Mouse (Mus musculus) adrenal gland, postnatal 25 days (tissue): ENCODE data around the gene Olfr134. TPM values are rescaled to one million over a fixed set of nuclear protein-coding genes. Genes with fewer than 3 reads are reported as not detected.
"Not testable (repeated sequence)": the region's sequence is repeated elsewhere in the genome, so short reads cannot be mapped to it uniquely, and the experiment has no call there.

ENCODE experiments used
- DNase-seq: peaks from one replicate; pipeline ENCODE4 v3.0.0; 2021; ENCODE audit warnings: mixed read lengths
- long read RNA-seq: library from polyadenylated mRNA; stranded (forward); transcript quantifications from one replicate; pipeline ENCODE4 v2.0.0, GENCODE M21; 2021
- total RNA-seq: library from RNA; stranded (reverse); gene quantifications from 2 replicates; pipeline ENCODE4 v1.2.3, GENCODE M21; 2021

The Olfr134 gene
- total RNA-seq: not detected in 2 replicates
- long read RNA-seq: 0 reads

DNA sequence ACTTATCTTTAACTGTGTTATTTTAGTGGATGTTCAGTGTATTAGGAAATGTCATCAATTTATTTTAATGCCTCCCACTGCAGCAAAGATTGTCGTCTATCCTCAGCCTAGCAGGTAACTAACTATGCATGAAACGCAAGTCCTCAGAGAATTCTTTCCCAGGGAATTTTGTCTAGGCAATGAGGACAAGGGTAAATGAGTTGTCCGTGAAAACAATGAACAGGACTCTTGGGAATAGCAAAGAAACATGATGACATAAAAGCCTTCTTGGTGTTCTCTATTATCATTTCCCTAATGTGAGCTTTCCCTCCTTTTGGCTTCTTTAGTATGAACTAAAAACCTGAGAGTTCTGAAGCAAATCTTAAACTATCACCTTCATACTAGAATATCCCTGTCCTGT is at the start of gene Olfr134:
Gene Olfr134 (plus strand): TSS at position 301 of the 400 bp plus-strand sequence.
- no peak for DNase-seq

DNA sequence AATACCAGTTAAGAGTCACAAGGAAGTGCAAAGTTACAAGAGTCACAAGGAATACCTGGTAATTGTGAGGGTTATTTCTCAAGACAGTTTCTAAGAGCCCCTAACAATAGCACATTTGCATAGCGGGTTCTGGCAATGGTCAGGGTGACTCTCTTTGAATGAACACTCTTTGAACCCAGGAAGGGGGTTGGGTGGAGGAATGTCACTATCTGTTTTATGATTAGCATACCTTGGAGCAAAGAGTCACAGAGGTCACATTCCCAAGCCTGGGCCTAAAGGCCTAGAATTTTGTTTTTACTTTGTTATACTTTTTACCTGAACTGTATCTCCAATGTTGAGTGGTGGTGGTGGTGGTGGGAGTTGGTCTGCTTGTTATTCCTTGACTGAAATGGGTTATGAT is 47.0 kb upstream of the Olfr134 start:
- DNase-seq: not testable (repeated sequence)

DNA sequence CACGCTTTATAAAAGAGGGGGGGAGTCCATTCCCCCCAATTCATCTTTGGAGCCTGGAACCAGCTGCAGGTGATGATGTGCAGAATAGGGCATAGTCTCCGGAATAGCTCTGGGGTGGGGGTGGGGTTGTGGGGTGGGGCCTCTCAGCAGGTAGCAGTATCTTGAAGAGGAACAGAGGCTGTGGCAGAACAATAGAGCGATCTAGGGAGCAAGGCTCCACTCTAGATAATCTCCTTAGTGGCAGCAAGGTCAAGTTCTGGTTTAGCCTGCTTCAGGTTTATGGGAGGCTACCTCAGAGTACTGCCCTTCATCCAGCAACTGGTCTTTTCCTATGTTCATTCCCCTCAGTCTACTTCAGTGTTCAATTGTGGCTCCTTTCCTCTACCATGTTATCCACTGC is 45.8 kb upstream of the Olfr134 start:
- not testable (repeated sequence) for DNase-seq

DNA sequence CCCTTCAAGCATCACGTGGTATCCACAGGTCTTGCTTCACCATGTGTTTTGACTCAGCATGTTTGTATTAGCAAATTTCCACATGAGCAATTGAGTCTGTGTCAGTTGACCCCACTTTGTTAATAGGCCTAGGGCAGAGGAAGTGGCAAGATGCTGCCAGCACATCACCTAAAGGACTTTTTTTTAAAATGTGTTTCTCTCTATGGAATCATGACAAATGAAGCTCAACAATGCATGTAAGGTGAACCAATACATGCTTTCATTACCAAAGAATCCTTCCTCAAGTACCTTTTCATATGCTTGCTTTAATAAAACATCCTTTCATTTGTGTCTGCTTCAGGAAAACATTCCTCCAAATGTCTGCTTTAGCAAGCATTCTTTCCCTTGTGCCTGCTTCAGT is 36.8 kb upstream of the Olfr134 start, which contains the start of gene Olfr132:
Gene Olfr132 (minus strand): TSS at position 101 of the 400 bp plus-strand sequence.
- DNase-seq: no peak

DNA sequence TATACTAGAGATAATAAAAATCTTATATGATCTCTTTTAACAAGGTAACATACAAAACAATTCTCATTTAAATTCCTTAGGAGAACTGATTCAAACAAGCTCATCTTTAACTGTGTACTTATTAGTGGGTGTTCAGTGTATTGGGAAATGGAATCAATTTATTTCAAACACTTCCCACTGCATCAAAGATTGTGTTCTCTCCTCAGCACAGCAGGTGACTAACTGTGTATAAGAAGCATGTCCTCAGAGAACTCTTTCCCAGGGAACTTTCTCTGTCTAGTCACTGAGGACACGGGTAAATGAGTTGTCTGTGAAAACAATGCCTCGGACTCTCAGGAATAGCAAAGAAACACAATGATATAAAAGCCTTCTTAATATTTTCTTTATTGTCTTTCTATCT is 26.2 kb upstream of the Olfr134 start, which contains the start of gene Olfr133:
Gene Olfr133 (plus strand): TSS at position 301 of the 400 bp plus-strand sequence.
- DNase-seq: no peak

DNA sequence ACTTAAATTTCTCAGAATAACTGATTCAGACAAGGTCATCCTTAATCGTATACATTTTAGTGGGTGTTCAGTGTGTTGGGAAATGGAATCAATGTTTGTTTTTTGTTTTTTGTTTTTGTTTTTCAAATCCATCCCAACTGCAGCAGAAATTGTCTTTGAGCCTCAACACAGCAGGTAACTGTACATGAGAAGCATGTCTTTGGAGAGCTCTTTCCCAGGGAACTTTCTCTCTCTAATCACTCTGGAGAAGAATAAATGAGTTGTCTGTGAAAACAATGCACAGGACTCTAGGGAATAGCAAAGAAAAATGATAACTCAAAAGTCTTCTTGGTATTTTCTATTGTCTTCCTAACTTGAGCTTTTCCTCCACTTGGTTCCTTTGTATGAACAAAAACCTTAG is 32.8 kb downstream of the Olfr134 start, which contains the start of gene Olfr135:
Gene Olfr135 (plus strand): TSS at position 301 of the 400 bp plus-strand sequence.
- no peak for DNase-seq

Other genes with a start within 250 kb of the Olfr134 start
- not detected in 2 replicates for gene Olfr761, start 218.3 kb upstream of the Olfr134 start, total RNA-seq
- not detected in 2 replicates for gene Olfr129, start 111.3 kb upstream of the Olfr134 start, total RNA-seq
- gene Olfr130, start 107.5 kb upstream of the Olfr134 start, total RNA-seq: not detected in 2 replicates
- not detected in 2 replicates for gene Olfr131, start 82.7 kb upstream of the Olfr134 start, total RNA-seq
- gene Olfr132, start 36.9 kb upstream of the Olfr134 start, total RNA-seq: not detected in 2 replicates
- not detected in 2 replicates for gene Olfr133, start 26.1 kb upstream of the Olfr134 start, total RNA-seq
- gene Olfr135, start 32.9 kb downstream of the Olfr134 start, total RNA-seq: not detected in 2 replicates
- gene Olfr138, start 89.6 kb downstream of the Olfr134 start, total RNA-seq: not detected in 2 replicates
- gene Olfr137, start 136.2 kb downstream of the Olfr134 start, total RNA-seq: not detected in 2 replicates
- not detected in 2 replicates for gene Olfr136, start 158.4 kb downstream of the Olfr134 start, total RNA-seq
- not detected in 2 replicates for gene Esp36, start 248.8 kb downstream of the Olfr134 start, total RNA-seq